Mouse (Mus musculus) thymus, postnatal 14 days (tissue): ENCODE data around the gene Ttc9b.
"Not testable (repeated sequence)": the region's sequence is repeated elsewhere in the genome, so short reads cannot be mapped to it uniquely, and the experiment has no call there.

Source experiments
- DNase-seq: peaks from one replicate; pipeline ENCODE4 v3.0.0; 2021

The Ttc9b gene

DNA sequence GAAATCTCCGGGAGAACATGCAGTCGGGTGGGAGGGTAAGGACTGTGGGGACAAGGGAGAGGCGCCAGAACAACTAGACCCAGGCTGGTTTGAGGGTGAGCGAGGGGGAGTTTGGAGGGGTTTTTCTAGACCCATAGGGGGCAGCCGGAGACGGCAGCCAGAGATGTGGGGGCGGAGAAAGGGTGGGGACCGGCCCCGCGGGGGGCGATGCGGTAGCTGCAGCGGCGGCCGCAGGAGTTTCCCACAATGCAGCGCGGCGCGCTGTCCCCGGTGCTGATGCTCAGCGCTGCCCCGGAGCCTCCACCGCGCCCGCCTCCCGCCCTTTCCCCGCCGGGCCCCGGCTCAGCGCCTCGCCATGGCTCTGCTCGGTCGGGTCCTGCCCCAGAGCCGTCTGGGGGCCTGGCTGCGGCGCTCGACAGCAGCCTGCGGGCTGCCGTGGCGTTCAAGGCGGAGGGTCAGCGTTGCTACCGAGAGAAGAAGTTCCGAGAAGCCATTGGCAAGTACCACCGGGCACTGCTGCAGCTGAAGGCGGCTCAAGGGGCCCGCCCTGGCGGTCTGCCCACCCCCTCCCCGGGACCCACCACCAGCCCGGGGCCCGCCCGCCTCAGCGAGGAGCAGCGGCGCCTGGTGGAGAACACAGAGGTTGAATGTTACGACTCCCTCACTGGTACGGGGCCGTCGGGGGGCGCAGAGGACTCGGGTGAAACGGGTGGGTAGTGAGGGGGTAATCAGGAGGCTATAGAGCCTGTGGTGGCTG lies at the start of gene Ttc9b:
TSS of gene Ttc9b (plus strand) at position 235 of the 757 bp plus-strand sequence.
- peak; percentile 77 for DNase-seq

- no peak for DNase-seq
Observed at GRCm38 (mm10) chr7:27604661-27605348, 48.9 kb upstream of the Ttc9b start.

GRCm38 (mm10) chr7:27605499-27606285 lies 48.0 kb upstream of the Ttc9b start:
- no peak for DNase-seq

DNA sequence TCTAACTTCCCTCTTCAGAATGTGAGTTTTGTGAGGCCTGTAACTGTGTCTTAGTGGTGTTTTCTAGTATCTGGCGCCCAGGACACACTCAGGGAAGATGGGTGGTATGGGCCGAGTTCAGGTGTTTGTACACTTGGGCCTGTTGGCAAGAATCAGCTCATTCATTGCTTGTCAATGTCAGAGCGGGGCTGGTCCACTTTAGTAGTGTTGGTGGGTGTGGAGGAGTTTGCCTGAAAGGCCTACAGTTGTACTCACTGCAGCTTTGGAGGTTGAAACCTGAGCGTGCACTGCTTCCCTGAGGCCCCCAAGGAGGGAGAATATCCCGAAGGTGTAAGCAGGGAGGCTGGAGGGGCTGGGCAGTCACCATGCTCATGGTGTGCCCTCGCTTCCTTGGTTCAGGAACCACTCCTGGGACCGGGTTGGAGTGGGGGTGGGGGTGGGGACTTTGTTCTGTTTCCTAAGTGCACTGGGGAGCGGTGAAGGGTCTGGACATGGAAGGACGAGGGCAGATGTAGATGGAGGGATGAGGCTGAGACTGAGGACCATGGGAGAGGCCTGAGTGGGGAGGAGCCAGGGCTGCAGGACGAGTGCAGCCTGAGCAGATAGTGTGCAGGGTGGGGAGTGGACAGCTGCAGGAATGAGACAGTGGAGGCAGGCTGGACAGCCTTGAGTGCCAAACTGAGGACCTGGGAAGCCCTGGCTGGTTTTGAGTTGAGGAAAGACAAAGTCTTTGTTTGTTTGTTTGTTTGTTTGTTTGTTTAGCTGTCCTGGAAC lies 47.0 kb upstream of the Ttc9b start:
- DNase-seq, result no peak

DNA sequence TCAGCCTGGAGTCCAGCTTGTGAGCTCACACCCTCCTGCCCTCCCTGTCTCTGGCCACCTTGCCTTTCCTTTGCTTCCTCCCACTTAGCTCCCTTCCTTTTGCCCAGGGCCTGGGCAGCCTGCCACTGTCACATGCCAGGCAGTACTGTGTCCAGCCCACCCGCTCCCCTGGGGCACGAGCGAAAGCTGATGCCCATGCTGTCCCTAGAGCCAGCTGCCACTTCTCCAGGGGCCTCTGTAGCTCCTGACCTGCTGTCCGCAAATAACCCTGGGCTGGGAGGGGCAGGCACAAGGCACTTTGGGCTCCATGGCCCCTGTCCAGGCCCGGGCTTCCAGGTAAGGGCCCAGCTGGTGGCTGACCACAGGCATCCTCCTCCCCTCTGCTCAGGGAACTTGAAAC lies 46.1 kb upstream of the Ttc9b start:
- no peak for DNase-seq

DNA sequence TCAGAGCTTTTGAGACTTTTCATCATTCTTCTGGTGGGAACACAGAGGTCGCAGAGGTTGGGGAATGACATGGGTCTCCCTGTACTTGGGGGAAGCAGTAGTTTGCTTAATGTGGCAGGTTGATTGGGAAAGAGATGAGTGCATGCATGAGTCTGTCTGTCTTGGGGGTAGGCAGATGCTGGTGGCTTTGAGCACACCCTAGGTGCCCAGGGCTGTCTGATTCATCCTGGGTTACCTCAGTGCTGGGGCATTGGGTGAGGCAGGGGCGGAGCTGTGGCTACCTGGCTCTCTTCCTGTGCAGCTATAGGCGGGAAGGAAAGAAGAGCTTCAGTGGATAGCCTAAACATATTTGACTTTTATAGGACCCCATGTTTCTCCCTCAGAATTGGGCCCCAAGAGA lies 45.6 kb upstream of the Ttc9b start:
- DNase-seq, result no peak

DNA sequence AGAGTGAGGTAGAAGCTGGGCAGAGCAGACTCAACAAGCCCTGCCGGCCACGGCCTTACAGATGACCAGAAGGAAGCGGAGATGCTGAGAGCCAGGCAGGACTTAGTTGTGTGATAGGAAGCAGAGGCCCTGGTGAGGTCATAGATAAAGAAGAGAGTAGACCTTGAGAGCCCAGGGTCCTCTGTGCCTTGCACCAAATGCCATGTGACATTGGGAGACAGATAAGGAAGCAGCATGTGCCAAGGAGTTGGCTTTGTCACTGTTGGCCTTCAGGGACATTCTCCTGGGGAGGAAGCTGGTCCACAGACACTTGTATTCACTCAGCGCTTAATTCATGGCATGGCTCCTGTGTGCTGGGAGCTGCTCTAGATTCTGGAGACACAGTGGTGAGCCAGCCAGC lies 44.4 kb upstream of the Ttc9b start:
- no peak for DNase-seq

DNA sequence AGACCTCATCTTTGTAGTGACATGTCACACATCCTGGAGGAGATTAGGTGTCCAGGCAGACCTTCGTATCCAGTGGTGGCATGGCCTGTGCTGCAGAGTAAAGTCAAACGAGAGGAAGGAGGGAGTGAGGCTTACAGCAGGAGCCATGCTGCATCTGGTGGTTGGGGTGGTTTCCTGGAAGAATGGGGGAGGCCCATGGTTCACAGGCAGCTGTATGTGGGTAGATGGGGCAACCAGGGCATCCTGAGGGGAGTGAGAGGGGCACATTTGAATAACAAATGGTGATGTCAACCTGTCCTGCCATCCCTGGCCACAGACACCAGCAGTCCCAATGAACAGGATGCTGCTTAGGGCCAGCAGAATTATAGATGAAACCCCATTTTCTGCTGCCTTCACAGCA lies 44.0 kb upstream of the Ttc9b start:
- DNase-seq, result peak; percentile 17

DNA sequence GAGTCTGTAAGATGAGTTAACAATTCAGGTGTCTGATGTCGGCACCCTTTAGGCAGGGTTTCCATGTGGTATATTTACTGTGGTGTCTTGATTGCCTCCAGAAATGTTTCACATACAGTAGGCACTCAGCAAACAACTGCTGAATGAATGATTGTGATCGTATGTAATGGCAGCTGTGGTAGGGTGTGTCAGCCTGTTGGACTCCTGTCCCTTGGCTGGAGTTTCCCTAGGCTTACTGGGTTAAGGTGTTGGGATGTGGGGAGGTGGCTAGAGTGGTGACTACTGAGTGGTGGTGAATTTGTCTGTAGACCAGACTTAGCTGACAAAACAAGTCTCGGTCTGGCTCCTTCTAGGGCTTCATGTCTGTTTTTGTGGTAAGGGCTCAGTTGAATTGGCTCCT lies 43.3 kb upstream of the Ttc9b start:
- DNase-seq, result no peak

DNA sequence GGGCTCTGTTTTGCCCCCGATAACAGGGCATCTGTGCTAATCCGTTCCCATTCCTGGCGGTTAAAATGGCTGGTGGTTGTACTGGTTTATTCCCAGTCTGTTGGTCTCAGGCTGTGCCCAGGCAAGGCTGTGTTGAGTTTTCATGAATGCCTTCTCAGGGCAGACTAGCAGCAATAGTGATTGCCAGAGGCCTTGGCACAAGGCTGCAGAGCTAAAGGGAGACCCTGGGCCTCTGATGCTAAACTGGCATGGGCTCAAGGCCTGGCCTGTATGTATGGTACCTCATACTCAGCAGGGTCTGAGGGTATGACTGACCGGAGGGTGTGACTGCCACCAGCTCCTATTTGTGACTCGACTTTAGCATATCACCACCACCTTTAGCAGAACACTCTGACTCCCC lies 42.8 kb upstream of the Ttc9b start:
- DNase-seq, result no peak

- DNase-seq, result no peak
Observed at GRCm38 (mm10) chr7:27612940-27613339, 40.8 kb upstream of the Ttc9b start.

GRCm38 (mm10) chr7:27613751-27614499 lies 39.8 kb upstream of the Ttc9b start:
- DNase-seq, result no peak

DNA sequence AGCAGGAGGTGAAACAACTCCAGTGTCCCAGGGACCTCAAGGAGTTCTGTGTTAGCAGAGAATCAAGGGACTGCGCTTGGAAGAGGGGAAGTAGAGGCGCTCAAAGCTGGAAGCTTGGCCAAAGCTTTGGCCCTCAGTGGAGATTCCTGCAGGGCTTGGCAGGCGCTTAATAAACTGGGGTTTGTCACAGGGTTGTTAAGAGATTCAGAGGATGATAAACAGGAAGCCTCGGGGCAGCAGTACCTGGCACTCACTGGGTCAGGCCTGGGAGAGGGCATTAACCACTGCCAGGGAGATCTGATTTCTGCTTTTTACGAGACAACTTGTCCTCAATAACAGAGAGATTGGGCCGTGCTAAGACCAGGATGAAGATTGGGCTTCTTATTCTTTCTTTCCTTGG lies 32.7 kb upstream of the Ttc9b start:
- no peak for DNase-seq

DNA sequence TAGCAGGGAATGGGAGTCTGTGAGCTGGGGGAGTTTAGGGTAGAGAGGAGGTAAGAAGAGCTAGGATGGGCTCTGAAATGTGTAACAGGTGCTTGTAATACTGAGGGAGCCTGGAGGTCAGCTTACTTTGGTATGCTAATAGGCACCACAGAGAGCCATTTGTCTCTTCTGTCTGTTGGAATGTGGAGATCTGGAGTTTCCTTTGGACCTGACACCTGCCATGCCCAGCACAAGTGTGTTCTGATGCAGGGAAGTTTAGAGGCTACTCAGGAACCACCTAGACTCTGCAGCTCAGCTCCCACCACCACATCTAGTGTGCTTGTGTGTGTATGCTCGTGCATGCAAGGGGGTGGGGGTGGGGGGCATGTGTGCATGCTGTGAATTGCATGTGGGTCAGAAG lies 31.5 kb upstream of the Ttc9b start:
- DNase-seq, result no peak

GRCm38 (mm10) chr7:27624967-27625366 lies 28.7 kb upstream of the Ttc9b start:
- DNase-seq, result no peak

GRCm38 (mm10) chr7:27627707-27628106 lies 26.0 kb upstream of the Ttc9b start:
- no peak for DNase-seq

GRCm38 (mm10) chr7:27628190-27628589 lies 25.5 kb upstream of the Ttc9b start:
- no peak for DNase-seq

- DNase-seq, result not testable (repeated sequence)
Observed at GRCm38 (mm10) chr7:27628816-27629215, 24.9 kb upstream of the Ttc9b start.

- DNase-seq, result no peak
Observed at GRCm38 (mm10) chr7:27631439-27631838, 22.3 kb upstream of the Ttc9b start.

- DNase-seq, result no peak
Observed at GRCm38 (mm10) chr7:27633166-27633565, 20.5 kb upstream of the Ttc9b start.

DNA sequence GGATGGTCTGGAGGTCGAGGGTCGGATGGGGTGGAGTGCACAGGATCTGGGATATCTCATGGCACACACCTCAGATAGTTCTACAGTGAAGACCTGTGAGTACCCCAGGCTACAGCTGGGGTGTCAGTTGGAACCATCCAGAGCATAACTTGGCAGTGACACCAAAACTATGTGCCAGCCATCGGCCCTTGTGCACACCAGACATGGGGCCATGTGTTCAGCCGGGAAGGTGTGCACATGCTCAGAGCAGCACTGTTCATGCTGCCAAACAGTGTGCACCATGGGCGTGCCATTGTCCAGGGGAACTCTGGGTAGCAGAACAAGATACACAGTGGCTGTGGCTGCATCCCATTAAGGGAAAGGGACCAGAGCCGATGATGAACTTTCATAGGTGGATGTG lies 19.0 kb upstream of the Ttc9b start:
- DNase-seq, result no peak

DNA sequence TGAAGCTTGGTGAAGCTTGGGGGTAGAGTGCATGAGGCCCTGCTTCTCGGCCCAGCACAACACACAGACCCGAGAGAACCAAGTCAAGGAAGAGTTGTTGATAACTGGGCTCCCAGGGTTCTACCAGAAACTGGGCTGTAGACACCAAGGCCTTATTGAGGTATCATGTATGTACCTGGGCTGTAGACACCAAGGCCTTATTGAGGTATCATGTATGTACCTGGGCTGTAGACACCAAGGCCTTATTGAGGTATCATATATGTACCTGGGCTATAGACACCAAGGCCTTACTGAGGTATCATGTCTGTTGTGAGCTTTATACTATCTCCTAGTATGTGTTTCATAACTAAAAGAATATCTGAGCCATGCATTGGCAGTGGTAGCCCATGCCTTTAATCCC lies 18.6 kb upstream of the Ttc9b start:
- not testable (repeated sequence) for DNase-seq
